Mouse (Mus musculus) liver, embryonic 14.5 days (tissue): ENCODE data around the gene Srgap3.

ENCODE experiments used
- CTCF ChIP-seq: IDR thresholded peaks from 2 replicates; pipeline ENCODE4 v1.5.1; 2016; ENCODE audit warnings: antibody characterized with exemption, low read depth, control low read depth
- EP300 ChIP-seq: IDR thresholded peaks from 2 replicates; pipeline ENCODE4 v1.6.1; 2016; ENCODE audit warnings: antibody characterized with exemption, low read depth

DNA sequence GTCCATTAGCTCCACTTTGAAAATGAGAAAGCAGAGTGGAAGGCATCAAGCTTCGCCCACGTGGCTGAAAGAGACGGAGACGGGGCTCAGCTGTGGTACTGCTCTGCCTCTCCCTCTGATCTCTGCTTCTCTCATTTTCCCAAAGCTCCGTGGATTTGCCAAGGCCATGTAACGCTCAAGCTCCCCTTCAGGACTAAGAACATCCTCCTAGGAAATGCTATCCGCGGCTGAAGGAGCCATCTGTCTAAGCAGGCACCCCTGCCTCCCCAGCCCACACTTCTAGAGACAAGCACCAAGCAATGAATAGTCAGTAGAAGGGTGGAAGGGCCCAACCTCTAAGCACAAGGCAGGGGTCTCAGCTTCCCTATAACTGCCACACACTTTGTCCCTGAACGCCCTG, 138.3 kb downstream of the Srgap3 start:
- TF ChIP-seq CTCF: no peak
- TF ChIP-seq EP300: no peak
